Mouse (Mus musculus) kidney, postnatal 14 days (tissue): ENCODE data around the gene Dennd1c.
A peak's percentile ranks its signal among the peaks of the same experiment; 100 is the strongest.

Source experiments
- DNase-seq: peaks from one replicate; pipeline ENCODE4 v3.0.0; 2022; ENCODE audit warnings: mixed read lengths

Gene Dennd1c

GRCm38 (mm10) chr17:57038978-57039377 lies 39.3 kb downstream of the Dennd1c start:
- no peak for DNase-seq

GRCm38 (mm10) chr17:57032854-57033253 lies 45.5 kb downstream of the Dennd1c start:
- no peak for DNase-seq

- DNase-seq: peak; percentile 100
Observed at GRCm38 (mm10) chr17:57031661-57032420, 46.5 kb downstream of the Dennd1c start.

- peak; percentile 60 for DNase-seq
Observed at GRCm38 (mm10) chr17:57030931-57031660, 47.2 kb downstream of the Dennd1c start, which contains the start of gene Khsrp. Khsrp (minus strand) TSS chr17:57031522.

GRCm38 (mm10) chr17:57029691-57030090 lies 48.6 kb downstream of the Dennd1c start:
- DNase-seq: peak; percentile 26

- no peak for DNase-seq
Observed at GRCm38 (mm10) chr17:57027471-57027870, 50.8 kb downstream of the Dennd1c start.

- no peak for DNase-seq
Observed at GRCm38 (mm10) chr17:57020960-57021359, 57.4 kb downstream of the Dennd1c start.

GRCm38 (mm10) chr17:57019693-57020092 lies 58.6 kb downstream of the Dennd1c start:
- no peak for DNase-seq
